Mouse (Mus musculus): Measurements from ENCODE around the gene Nup50. TPM values are rescaled to one million over a fixed set of nuclear protein-coding genes. Genes with fewer than 3 reads are reported as not detected.

Nup50 gene
- polyA plus RNA-seq, 1 experiment: 10.5 TPM

DNA sequence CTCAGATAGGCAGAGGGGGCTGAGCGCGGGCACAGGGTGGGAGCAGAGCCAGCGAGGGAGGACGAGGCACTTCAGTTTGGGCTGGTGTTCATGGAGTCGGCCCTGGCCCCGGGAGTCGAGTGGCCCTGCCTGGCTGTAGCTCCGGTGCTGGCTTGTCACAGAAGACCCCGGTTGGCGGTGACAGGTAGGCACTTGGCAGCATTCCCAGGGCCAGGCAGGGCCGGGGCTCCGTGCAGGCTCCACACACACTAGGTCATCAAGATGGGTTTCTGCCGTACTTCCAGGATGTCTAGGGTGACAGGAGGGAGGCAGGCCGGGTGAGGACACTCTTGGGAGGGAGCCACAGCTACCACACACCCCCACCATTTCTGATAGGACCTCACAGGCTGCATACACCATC lies 25.8 kb downstream of the Nup50 start:
- Histone ChIP-seq H3K9me3 (no peaks in the 10 kb centered on the region), H3K36me3 (replicated peaks; ENCODE audit: low read length) (peaks cover 72% of the 10 kb centered on the region), H3K4me3 (replicated peaks) (no peak overlapping the region), H3K27me3 (replicated peaks) (peaks cover 17% of the 10 kb centered on the region), H3K4me1 (no peaks in the 10 kb centered on the region)
- TF ChIP-seq GATA1 (IDR thresholded peaks at IDR 0.05; ENCODE audit: borderline replicate concordance, low read length) (no peak), FLI1 (IDR thresholded peaks at IDR 0.05; ENCODE audit: low read length) (no peak)

DNA sequence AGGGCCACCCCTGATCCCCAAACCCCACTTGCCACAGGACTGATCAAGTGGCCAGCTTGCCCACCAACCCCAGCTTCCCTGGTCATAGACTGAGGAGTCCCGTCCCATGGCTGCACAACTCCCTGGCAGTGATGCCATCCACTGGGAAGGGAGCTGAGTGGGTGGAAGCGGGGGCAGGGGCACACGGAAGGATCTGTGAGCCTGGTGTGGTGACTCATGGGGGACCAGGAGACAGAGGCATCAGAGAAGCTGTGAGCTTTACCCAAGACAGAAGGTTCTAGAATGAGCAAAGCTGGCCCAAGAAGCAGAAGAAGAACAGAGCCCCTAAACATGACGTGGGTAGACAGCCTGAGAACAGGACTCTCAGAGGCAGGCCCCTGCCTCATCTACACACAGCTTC lies 26.8 kb downstream of the Nup50 start:
- H3K36me3 ChIP-seq (replicated peaks; ENCODE audit: low read length): peaks cover 73% of the 10 kb centered on the region
- H3K9me3 ChIP-seq: no peaks in the 10 kb centered on the region
- TF ChIP-seq FLI1 (IDR thresholded peaks at IDR 0.05; ENCODE audit: low read length) (no peak), GATA1 (IDR thresholded peaks at IDR 0.05; ENCODE audit: borderline replicate concordance, low read length) (no peak)

DNA sequence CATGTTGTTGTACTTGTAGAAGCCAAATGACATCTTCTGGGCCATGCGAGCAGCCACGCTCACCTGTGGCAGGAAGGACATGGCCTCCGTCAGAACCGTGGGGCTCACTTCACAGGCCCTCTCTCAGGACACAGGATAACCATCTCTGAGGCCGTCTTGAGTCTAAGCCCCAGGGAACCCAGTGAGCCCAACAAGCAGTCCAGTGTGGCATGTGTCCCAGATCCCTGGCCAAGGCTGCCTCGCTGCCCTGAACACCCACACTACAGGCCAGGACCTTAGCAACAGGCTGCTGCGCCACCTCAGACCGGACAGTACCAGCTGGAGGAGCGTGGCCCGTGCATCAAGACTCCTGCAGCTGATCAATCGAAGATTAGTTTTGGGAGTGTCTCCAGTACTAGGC lies 30.0 kb downstream of the Nup50 start:
- Histone ChIP-seq H3K36me3 (replicated peaks; ENCODE audit: low read length) (peaks cover 81% of the 10 kb centered on the region), H3K4me3 (replicated peaks) (peak overlapping the region; percentile 3), H3K27me3 (replicated peaks) (peaks cover 20% of the 10 kb centered on the region), H3K9me3 (no peaks in the 10 kb centered on the region), H3K4me1 (no peaks in the 10 kb centered on the region)
- TF ChIP-seq FLI1 (IDR thresholded peaks at IDR 0.05; ENCODE audit: low read length): no peak
- no peak for TF ChIP-seq GATA1 (IDR thresholded peaks at IDR 0.05; ENCODE audit: borderline replicate concordance, low read length)

More for the DNA sequence above, 26.8 kb downstream of the Nup50 start:
- Histone ChIP-seq H3K4me3 (replicated peaks) (no peak overlapping the region), H3K4me1 (no peaks in the 10 kb centered on the region), H3K27me3 (replicated peaks) (peaks cover 19% of the 10 kb centered on the region)

DNA sequence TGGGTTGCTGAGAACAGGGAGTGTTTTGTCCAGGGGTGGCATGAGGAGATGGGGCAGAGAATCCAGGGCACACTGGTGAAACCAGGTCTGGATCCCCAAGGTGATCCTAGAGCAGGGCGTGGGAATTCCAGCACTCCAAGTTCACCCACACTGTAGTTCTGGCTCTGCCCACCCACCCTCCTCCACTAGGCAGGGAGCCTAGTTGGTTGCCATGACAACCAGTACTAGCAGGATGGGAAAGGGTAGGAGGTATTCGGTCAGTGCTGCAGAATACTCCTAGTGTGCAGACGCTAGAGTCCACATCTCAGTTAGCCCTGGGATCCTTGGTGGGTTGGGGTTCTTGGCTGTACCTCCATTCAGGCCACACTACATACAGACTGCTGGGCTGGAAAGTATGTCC lies 34.6 kb downstream of the Nup50 start:
- no peaks in the 10 kb centered on the region; the same call in 1 of the 2 replicates for H3K4me1 ChIP-seq
- peaks cover 41% of the 10 kb centered on the region for H3K36me3 ChIP-seq (replicated peaks; ENCODE audit: low read length)
- TF ChIP-seq FLI1 (IDR thresholded peaks at IDR 0.05; ENCODE audit: low read length): no peak
- no peak for TF ChIP-seq GATA1 (IDR thresholded peaks at IDR 0.05; ENCODE audit: borderline replicate concordance, low read length)
- no peak overlapping the region for H3K4me3 ChIP-seq (replicated peaks)
- no peaks in the 10 kb centered on the region for H3K9me3 ChIP-seq
- peaks cover 48% of the 10 kb centered on the region for H3K27me3 ChIP-seq (replicated peaks)

DNA sequence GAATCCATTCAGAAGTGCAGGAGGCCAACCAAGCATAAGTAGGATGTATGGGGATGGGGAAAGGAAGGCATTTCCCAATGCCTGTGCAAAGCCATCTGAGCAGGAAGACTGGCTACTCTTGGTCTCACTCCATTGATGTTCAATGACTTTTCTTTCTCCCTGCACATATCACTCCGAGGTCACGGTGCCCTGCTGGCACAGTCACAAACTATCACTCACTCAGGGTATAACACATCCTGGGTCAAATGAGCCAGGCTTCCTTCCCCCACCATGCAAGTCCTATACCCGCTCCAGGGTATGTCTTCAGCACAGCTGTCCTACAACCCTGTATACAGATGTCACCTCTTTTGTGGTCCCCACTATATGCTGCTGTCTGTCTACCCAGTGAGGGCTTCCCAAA lies 35.1 kb downstream of the Nup50 start:
- no peaks in the 10 kb centered on the region; the same call in 1 of the 2 replicates for H3K4me1 ChIP-seq
- peaks cover 36% of the 10 kb centered on the region for H3K36me3 ChIP-seq (replicated peaks; ENCODE audit: low read length)
- peaks cover 50% of the 10 kb centered on the region for H3K27me3 ChIP-seq (replicated peaks)
- H3K9me3 ChIP-seq: no peaks in the 10 kb centered on the region
- H3K4me3 ChIP-seq (replicated peaks): no peak overlapping the region
- TF ChIP-seq FLI1 (IDR thresholded peaks at IDR 0.05; ENCODE audit: low read length) (no peak), GATA1 (IDR thresholded peaks at IDR 0.05; ENCODE audit: borderline replicate concordance, low read length) (no peak)

DNA sequence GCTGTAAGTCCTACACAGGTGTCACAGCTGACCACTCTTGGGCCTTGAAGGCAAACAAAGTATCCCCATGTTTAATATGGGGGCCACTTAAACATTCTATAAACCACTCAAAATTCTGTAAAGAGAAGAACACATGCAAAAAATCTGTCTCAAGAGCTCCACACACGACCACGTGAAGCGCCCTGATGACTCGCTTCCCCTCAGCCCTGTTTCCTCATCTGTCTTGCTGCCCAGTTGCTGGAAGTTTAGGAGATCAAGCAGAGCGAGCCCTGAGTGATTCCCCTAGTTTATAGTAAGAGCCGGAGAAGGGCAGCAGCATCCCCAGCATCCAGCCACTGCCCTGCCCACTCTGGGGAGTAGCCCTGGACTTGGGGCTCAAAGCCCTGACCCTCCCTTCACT lies 36.7 kb downstream of the Nup50 start:
- peaks cover 4% of the 10 kb centered on the region for H3K4me1 ChIP-seq
- peaks cover 52% of the 10 kb centered on the region for H3K27me3 ChIP-seq (replicated peaks)
- H3K9me3 ChIP-seq: no peaks in the 10 kb centered on the region
- no peak overlapping the region for H3K4me3 ChIP-seq (replicated peaks)
- TF ChIP-seq FLI1 (IDR thresholded peaks at IDR 0.05; ENCODE audit: low read length) (no peak), GATA1 (IDR thresholded peaks at IDR 0.05; ENCODE audit: borderline replicate concordance, low read length) (no peak)
- peaks cover 25% of the 10 kb centered on the region for H3K36me3 ChIP-seq (replicated peaks; ENCODE audit: low read length)

DNA sequence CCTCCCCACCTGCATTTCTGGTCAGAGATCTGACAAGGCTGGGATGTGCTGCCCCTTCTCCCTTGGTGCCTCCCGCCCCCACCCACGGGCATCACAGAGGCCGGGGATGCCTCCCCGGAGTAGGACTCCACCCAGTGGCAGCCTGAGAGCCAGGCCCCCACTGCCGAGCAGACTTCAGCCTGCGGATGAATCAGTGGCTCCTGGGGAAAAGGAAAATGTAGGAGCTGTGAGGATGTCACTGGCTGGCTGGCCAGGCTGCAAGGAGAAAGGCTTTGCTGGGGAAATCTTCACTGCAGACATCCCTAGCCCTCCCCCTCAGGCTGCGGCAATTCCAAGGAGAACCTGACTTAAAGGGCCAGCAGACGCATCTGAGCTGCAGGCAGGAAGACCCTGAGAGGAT lies 37.5 kb downstream of the Nup50 start:
- peaks cover 57% of the 10 kb centered on the region for H3K27me3 ChIP-seq (replicated peaks)
- H3K9me3 ChIP-seq: no peaks in the 10 kb centered on the region
- TF ChIP-seq GATA1 (IDR thresholded peaks at IDR 0.05; ENCODE audit: borderline replicate concordance, low read length): no peak
- TF ChIP-seq FLI1 (IDR thresholded peaks at IDR 0.05; ENCODE audit: low read length): no peak
- no peak overlapping the region for H3K4me3 ChIP-seq (replicated peaks)
- peaks cover 17% of the 10 kb centered on the region for H3K36me3 ChIP-seq (replicated peaks; ENCODE audit: low read length)
- peaks cover 8% of the 10 kb centered on the region for H3K4me1 ChIP-seq

DNA sequence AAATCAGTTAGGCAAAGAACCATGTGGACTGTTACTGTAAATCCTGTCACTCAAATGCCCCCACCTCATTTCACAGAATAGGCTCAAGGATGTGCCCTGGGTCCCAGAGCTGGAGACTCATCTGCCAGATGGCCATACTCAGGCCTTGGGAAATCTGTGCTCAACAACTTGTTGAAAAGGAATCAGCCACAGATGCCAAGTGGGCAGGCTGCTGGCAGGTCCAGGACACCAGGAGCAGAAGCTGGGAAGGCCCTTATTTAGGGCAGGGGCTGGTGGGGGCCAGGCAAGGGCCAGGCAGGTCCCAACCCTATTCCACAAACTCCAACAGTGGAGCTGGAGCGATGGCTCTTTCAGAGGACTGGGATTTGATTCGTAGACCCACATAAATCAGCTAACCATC lies 39.3 kb downstream of the Nup50 start:
- peaks cover 57% of the 10 kb centered on the region for H3K27me3 ChIP-seq (replicated peaks)
- TF ChIP-seq FLI1 (IDR thresholded peaks at IDR 0.05; ENCODE audit: low read length): no peak
- TF ChIP-seq GATA1 (IDR thresholded peaks at IDR 0.05; ENCODE audit: borderline replicate concordance, low read length): no peak
- no peaks in the 10 kb centered on the region for H3K9me3 ChIP-seq
- peaks cover 8% of the 10 kb centered on the region for H3K4me1 ChIP-seq
- no peak overlapping the region for H3K4me3 ChIP-seq (replicated peaks)
- H3K36me3 ChIP-seq (replicated peaks; ENCODE audit: low read length): peaks cover 12% of the 10 kb centered on the region

DNA sequence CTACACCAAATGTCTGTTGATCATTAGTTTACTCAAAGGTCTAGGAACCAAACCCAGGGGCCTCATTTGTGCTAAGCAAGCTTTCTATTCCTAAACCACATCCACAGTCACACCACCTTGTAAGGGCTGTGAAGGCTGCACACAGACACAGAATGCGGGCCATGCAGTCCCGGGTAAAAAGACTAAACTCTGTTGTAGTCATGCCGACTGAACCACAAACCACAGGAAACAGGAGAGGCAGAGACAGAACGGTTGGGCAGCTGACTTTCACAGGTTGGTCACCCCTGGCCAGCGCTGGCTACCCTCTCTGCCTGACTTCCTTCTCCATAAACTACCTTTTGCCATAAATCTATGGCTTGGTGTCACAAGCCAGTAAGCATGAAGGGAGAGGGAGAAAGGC lies 41.6 kb downstream of the Nup50 start:
- Histone ChIP-seq H3K27me3 (replicated peaks) (peaks cover 44% of the 10 kb centered on the region), H3K36me3 (replicated peaks; ENCODE audit: low read length) (no peaks in the 10 kb centered on the region), H3K4me1 (peaks cover 8% of the 10 kb centered on the region), H3K4me3 (replicated peaks) (peak overlapping the region; percentile 7), H3K9me3 (no peaks in the 10 kb centered on the region)
- TF ChIP-seq FLI1 (IDR thresholded peaks at IDR 0.05; ENCODE audit: low read length): no peak
- no peak for TF ChIP-seq GATA1 (IDR thresholded peaks at IDR 0.05; ENCODE audit: borderline replicate concordance, low read length)

DNA sequence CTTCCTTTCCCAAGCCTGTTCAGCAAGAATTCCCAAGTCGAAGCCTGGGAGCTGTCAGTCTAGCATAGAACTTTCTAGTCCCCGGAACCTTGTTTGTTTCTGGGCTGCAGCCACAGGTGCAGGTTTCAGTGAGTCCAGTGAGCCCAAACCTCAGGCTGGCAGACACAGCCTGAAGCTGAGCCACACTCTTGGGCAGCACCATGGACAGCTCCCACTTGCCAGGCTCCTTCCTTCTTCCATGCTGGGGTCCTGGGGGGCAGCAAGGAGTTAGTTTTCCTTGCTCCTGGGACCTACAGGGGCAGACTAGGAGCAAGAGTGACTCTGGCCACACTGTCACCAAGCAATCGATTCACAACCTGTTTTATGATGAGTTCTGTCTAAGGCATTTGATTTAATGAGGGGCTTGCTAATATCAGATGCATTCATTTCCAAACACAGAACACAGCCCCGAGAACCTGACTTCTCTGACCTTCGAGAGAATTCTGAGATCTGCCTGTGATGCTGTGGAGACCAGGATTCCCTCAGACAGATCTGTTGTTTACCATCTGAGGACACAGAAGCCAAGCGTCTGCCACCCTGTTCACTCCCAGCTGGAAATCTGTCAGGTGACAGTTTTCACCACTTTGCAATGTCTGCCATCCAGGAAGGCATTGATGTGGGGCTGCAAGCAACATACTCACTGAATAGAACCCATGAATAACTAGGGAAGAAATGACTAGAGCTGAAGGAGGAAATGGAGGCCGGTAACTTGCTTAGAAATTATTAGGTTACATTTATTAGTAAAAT lies 42.6 kb downstream of the Nup50 start:
- H3K9me3 ChIP-seq: no peaks in the 10 kb centered on the region
- no peak overlapping the region for H3K4me3 ChIP-seq (replicated peaks)
- H3K4me1 ChIP-seq: peaks cover 8% of the 10 kb centered on the region
- H3K27me3 ChIP-seq (replicated peaks): peaks cover 34% of the 10 kb centered on the region
- H3K36me3 ChIP-seq (replicated peaks; ENCODE audit: low read length): no peaks in the 10 kb centered on the region
- TF ChIP-seq FLI1 (IDR thresholded peaks at IDR 0.05; ENCODE audit: low read length): no peak
- no peak for TF ChIP-seq GATA1 (IDR thresholded peaks at IDR 0.05; ENCODE audit: borderline replicate concordance, low read length)

All from megakaryocyte, embryonic 14.5 days (primary cell).